Mouse (Mus musculus) limb, embryonic 12.5 days (tissue): ENCODE results near the gene Riiad1. TPM values are rescaled to one million over a fixed set of nuclear protein-coding genes. Genes with fewer than 3 reads are reported as not detected.

Experiments used
- ATAC-seq: fragments of 200-750 bp; cut with Nextera tagmentation; 2 replicates; pipeline ENCODE4 v1.8.0; 2017; ENCODE audit warnings: low read depth, moderate TSS enrichment; ENCODE audit not compliant: insufficient number of reproducible peaks, insufficient read depth, low FRiP score, low TSS enrichment
- H3K27ac ChIP-seq: fragments of 300-500 bp; sonication (generic); 2 replicates; pipeline ENCODE4 v1.5.1; 2016; ENCODE audit warnings: mild to moderate bottlenecking, moderate library complexity
- H3K27me3 ChIP-seq: fragments of 300-500 bp; sonication (generic); 2 replicates; pipeline ENCODE4 v1.6.1; 2016; ENCODE audit warnings: mild to moderate bottlenecking, moderate library complexity
- H3K36me3 ChIP-seq: fragments of 300-500 bp; sonication (generic); 2 replicates; pipeline ENCODE4 v1.6.1; 2016; ENCODE audit warnings: mild to moderate bottlenecking, moderate library complexity
- H3K4me1 ChIP-seq: fragments of 300-500 bp; sonication (generic); replicated peaks from 2 replicates; pipeline ENCODE4 v1.6.1; 2016
- H3K4me2 ChIP-seq: fragments of 300-500 bp; sonication (generic); 2 replicates; pipeline ENCODE4 v1.6.1; 2016; ENCODE audit warnings: mild to moderate bottlenecking, moderate library complexity
- H3K4me3 ChIP-seq: fragments of 300-500 bp; sonication (generic); replicated peaks from 2 replicates; pipeline ENCODE4 v1.5.1; 2016; ENCODE audit warnings: mild to moderate bottlenecking
- H3K9ac ChIP-seq: fragments of 300-500 bp; sonication (generic); replicated peaks from 2 replicates; pipeline ENCODE4 v1.6.1; 2016; ENCODE audit warnings: mild to moderate bottlenecking, moderate library complexity
- H3K9me3 ChIP-seq: fragments of 300-500 bp; sonication (generic); 2 replicates; pipeline ENCODE4 v1.6.1; 2016; ENCODE audit warnings: mild to moderate bottlenecking, moderate library complexity
- whole genome bisulfite sequencing: fragments of 180-500 bp; shearing (Covaris S2); methylation state at CpG from one replicate; pipeline ENCODE4 v1.1.7; 2016; 5-methylcytosine and 5-hydroxymethylcytosine counted together
- polyA plus RNA-seq: library from polyadenylated mRNA; unstranded; fragments of >200 nt; fragmentation: Nextera tagmentation; extraction: Ambion mirVana; gene quantifications from 2 replicates; pipeline ENCODE4 v1.2.1, GENCODE M21; 2016

The Riiad1 gene
- polyA plus RNA-seq, 1 experiment from 2014 or later, result 1.1 TPM

DNA sequence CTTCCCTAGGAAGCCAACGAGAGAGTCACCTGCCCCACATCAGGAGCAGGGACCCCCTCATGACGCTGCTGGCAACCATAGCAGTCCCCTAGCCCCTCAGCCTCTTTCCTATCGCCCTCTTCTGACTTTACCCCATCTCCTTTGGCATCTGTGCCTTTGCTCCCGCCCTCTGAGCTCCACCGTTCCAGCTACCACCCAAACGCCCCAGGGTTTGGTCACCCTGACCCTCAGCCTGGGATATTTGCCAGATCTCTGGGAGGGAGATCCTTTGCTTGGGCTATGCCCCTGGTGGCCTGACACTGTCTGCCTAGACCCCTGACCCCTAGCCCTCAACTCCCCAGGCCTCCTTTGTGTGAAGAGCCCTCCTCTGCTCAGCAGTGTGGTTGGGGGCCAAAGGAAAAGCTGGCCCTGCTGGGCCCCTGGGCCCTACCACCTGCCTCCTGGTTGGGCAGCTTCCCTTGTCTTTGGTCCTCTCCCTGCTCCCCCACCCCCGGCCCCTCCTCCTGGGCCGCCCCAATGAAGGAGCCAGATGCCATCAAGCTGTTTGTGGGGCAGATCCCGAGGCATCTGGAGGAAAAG, 1.5 kb downstream of the Riiad1 start:
- no peaks in the 10 kb centered on the region for H3K36me3 ChIP-seq
- H3K9ac ChIP-seq, result no peak overlapping the region
- peak overlapping the region; percentile 32; the same call in 1 of the 2 replicates for H3K4me2 ChIP-seq
- H3K4me1 ChIP-seq, result peaks cover 29% of the 10 kb centered on the region
- no peak for ATAC-seq
- no peak overlapping the region for H3K27ac ChIP-seq
- no peak overlapping the region for H3K4me3 ChIP-seq
- WGBS, result 6% methylated on average over 9 of the region's 9 CpGs
- H3K27me3 ChIP-seq, result peaks cover 49% of the 10 kb centered on the region
- no peaks in the 10 kb centered on the region for H3K9me3 ChIP-seq

DNA sequence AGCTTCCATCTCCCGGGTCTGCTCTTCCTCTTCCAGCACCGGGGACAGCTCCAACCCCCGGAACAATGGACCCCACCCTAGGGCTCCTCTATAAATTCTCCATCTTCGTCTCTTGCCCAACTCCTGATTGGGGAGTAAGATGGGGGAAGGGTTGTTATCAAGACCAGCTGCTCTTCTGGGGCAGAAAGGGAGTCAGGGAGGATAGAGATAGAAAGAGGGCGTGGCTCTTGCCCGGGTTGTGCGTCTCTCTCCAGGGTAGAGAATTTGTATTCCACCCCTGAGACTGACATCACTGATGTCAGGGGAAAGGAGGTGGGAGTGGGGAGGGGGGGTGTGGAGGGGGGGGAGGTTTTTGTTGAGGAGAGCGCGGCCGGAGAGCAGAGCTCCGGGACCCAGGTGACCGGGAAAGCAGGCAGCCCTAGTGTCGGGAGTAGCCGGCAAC, 2.1 kb downstream of the Riiad1 start, which contains the start of gene Celf3:
TSS of gene Celf3 (plus strand) at position 315 of the 442 bp plus-strand sequence.
- Histone ChIP-seq H3K27me3 (peaks cover 49% of the 10 kb centered on the region), H3K4me1 (peaks cover 31% of the 10 kb centered on the region), H3K4me3 (no peak within 1 kb of the TSS), H3K4me2 (peak within 1 kb of the TSS; percentile 32), H3K9me3 (no peaks in the 10 kb centered on the region), H3K9ac (no peak within 1 kb of the TSS), H3K27ac (no peak within 1 kb of the TSS), H3K36me3 (no peaks in the 10 kb centered on the region)
- ATAC-seq, result no peak
- under 1% methylated on average over 13 of the region's 14 CpGs for WGBS

DNA sequence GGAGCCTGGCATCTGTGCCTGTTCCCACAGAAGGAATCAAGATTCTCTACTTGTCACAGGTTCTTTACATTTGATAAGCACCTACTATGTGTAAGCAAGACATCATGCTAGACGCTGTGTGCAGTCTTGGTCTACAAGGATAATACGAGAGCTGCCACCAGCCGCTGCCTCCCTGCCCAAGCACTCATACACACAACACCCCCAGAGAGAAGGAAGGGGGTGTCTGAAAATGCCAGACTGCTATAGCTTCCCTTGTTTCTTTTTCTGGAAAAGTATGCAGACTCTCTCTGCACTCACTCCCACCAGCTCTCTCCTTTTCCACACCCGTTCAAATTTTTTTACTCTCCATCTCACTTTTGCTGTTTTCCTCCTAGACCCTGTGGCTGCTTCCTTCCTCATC, 2.7 kb downstream of the Riiad1 start:
- Histone ChIP-seq H3K36me3 (no peaks in the 10 kb centered on the region), H3K4me3 (no peak overlapping the region), H3K27me3 (peaks cover 49% of the 10 kb centered on the region), H3K4me2 (no peak overlapping the region), H3K27ac (no peak overlapping the region), H3K9ac (no peak overlapping the region), H3K9me3 (no peaks in the 10 kb centered on the region), H3K4me1 (peaks cover 36% of the 10 kb centered on the region)
- 52% methylated on average over 4 of the region's 4 CpGs for WGBS
- ATAC-seq, result no peak

DNA sequence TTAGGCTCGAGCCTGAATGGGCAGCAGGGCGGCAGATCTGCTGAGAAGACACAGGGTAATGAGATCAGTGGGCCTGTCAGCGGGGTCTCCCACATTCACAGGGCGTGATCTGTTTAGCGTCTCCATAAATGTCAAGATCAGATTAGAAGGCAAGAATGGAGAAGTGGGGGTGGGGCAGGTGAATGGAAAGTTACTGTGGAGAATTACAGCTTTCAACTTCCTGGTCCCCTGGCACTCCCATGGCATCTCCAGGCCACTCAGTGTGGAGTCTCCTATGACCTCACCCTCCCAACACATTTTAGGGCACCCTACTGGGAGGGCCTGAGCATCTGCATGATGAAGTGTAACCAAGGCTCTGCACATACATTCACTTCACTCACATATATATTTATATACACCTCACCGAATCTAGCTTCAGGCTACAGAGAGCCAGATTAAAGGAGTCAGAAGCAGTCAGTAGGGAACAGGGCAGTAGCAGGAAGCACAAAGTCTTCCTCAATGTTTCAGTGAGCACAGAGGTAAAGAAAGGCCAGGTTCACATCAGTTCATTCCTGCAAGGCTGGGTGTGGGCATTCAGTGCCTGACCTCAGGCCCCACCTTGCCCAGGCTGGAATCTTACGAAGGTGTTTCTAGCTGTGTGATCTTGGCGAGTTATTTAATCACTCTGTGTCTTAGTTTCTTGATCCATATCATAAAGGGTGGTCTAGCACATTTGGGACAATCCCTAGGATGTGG, 3.7 kb downstream of the Riiad1 start:
- no peak for ATAC-seq
- WGBS, result 31% methylated on average over 8 of the region's 8 CpGs
- H3K9me3 ChIP-seq, result no peaks in the 10 kb centered on the region
- peaks cover 42% of the 10 kb centered on the region for H3K27me3 ChIP-seq
- no peak overlapping the region for H3K27ac ChIP-seq
- H3K36me3 ChIP-seq, result no peaks in the 10 kb centered on the region
- H3K4me1 ChIP-seq, result peaks cover 39% of the 10 kb centered on the region
- H3K9ac ChIP-seq, result no peak overlapping the region
- H3K4me2 ChIP-seq, result no peak overlapping the region
- H3K4me3 ChIP-seq, result no peak overlapping the region

DNA sequence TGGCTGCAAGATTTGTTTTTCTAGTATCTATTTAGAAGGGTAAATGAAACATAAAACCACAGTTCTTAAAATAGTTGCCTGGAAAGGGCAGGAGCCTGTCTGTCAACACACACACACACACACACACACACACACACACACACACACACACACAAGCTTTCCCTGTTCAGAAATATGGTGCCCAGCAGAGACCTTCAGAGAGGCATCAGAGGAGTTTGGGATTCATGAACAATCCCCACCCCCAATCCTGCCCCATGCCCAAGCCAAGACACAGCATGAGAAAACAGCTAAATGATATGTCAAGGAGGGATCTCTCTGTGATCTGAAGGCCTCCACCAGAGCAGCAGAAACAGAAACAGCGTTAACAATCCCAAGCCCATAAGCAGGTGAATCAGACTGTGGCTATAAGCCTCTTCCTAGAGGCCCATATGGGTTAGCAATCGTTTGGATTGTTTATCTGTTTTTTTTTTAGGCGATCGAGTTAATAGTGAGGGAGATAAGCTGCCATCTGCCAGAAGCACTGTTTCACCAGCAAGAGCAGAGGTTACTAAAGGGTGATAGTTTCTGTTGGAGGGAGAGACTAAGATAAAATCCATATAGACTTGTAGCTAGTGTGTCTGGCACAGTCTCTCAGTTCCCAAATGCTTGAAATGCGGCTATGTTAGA, 6.4 kb downstream of the Riiad1 start:
- Histone ChIP-seq H3K9me3 (no peaks in the 10 kb centered on the region), H3K4me3 (no peak overlapping the region), H3K4me2 (no peak overlapping the region), H3K9ac (no peak overlapping the region), H3K36me3 (no peaks in the 10 kb centered on the region), H3K27me3 (peaks cover 14% of the 10 kb centered on the region), H3K4me1 (peaks cover 32% of the 10 kb centered on the region), H3K27ac (no peak overlapping the region)
- 63% methylated on average over 5 of the region's 5 CpGs for WGBS
- ATAC-seq, result no peak

DNA sequence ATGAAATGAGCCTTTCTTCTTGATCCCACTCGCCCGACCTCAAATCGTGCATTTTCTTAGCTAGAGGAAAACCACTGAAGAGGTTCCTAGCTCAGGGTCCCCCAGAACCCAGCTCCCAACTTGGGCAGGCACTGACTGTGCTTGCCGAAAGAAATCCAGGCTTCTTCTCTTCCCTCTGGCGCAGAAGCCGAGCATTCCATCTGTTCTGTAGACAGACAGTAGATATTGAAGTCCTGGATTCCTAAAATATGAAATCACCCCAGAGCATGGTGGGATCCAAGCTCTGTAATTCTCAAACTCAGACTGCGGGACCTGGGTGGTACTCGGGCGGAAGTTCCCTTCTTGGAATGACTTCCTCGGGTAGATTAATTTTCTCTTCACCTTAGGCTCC, 7.0 kb downstream of the Riiad1 start:
- Histone ChIP-seq H3K9me3 (no peaks in the 10 kb centered on the region), H3K4me2 (peak overlapping the region; percentile 59), H3K4me1 (peaks cover 27% of the 10 kb centered on the region), H3K27ac (peak overlapping the region; percentile 66; the same call in 1 of the 2 replicates), H3K36me3 (no peaks in the 10 kb centered on the region), H3K27me3 (peaks cover 8% of the 10 kb centered on the region), H3K4me3 (no peak overlapping the region), H3K9ac (no peak overlapping the region)
- no peak for ATAC-seq
- WGBS, result 47% methylated on average over 10 of the region's 10 CpGs

DNA sequence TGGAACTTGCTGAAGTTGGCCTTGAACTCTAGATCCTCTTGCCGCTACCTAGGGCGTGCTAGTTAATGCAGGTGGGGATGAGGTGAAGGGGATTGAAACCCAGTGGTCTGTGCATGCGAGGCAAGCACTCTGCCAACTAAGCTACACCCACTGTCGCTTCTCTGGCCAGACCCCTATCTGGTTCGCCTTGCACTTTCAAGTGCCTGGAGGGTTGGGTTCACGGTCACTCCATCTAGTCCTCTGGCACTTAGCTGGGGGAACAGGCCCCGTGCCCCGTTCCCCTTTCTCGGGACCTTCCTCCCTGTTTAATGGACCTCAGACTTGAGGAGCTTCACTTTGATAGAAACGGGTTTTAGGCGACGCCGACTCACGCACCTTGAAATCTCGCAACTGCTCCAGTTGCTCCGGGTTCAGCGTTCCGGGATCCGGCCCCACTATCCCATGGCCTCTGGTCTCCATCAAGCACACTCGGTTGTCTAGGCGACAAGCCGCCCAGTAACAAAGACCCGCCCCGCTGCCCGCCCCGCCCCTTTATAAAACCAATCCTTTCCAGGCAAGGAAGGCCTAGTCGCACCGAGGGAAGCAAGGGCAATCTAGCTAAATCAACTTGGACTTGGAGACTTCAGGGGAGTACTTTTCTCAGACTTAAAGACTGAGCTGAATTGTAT, 7.6 kb downstream of the Riiad1 start:
- Histone ChIP-seq H3K4me2 (peak overlapping the region; percentile 59), H3K27ac (peak overlapping the region; percentile 66; the same call in 1 of the 2 replicates), H3K4me3 (peak overlapping the region; percentile 26), H3K36me3 (no peaks in the 10 kb centered on the region), H3K9me3 (no peaks in the 10 kb centered on the region), H3K27me3 (peaks cover 3% of the 10 kb centered on the region; the same call in 1 of the 2 replicates), H3K4me1 (peaks cover 23% of the 10 kb centered on the region), H3K9ac (no peak overlapping the region)
- peak; percentile 66 for ATAC-seq
- 7% methylated on average over 28 of the region's 28 CpGs for WGBS

DNA sequence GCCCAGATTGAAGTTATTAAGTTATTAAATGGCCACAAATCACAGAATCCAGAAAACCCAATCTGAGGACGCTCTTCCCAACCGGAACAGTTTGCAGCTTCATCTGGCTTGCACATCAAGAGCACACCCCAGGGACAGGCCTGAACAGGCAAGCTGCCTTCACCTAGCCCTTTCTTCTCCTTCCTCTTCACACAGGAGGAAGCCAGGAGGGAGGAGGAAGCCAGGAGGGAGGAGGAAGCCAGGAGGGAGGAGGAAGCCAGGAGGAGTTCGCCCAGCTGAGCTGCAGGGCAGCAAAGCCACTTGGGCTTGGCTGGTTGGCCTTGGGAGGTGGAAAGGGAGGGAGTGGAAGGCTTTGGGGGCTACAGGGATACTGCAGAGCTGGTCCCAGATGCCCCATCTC, 11.2 kb downstream of the Riiad1 start:
- Histone ChIP-seq H3K27ac (no peak overlapping the region), H3K27me3 (no peaks in the 10 kb centered on the region), H3K4me1 (peaks cover 31% of the 10 kb centered on the region), H3K9ac (no peak overlapping the region), H3K4me2 (no peak overlapping the region), H3K36me3 (no peaks in the 10 kb centered on the region), H3K4me3 (no peak overlapping the region), H3K9me3 (no peaks in the 10 kb centered on the region)
- ATAC-seq, result no peak
- WGBS, result 33% methylated on average over 3 of the region's 3 CpGs

DNA sequence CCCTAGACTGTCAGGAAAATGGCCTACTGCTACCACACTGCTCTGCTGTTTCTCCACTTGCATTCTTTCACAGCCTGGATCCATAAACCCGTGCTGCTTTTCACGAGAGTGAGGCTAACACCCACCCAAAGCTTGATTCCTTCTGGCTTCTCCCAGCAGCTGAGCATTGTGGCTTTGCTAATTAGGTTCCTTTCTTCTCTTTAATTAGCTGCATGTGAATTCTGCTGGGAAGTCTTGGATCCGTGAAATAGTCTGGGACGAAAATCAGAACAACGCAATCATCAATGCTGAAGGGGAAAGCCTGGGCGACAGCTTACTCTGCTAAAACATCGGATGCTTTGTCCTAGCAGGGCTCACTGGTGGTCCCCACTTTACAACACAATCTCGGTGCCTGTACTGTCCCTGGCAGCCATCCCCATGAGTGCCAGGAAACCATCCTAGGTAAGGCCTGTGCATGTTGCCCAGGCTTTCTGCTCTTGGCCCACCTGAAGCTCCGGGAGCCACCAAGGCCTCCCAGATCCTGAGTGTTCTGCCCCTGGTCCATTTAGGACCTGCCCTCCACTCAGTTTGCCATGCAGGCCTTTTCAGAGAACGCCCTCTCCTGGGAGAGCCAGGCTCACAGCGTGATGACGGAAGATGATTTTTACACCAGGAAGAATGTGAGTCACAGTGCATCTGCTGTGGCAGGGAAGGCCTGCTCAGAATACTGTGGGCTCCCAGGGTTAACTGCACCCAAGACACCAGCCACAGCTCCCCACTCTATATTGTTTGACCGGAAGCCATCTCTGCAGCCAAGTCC, 14.3 kb downstream of the Riiad1 start:
- Histone ChIP-seq H3K4me1 (peaks cover 21% of the 10 kb centered on the region), H3K27ac (peak overlapping the region; percentile 60; the same call in 1 of the 2 replicates), H3K36me3 (no peaks in the 10 kb centered on the region), H3K9me3 (no peaks in the 10 kb centered on the region), H3K4me3 (no peak overlapping the region), H3K4me2 (no peak overlapping the region), H3K27me3 (no peaks in the 10 kb centered on the region), H3K9ac (no peak overlapping the region)
- 48% methylated on average over 13 of the region's 13 CpGs for WGBS
- no peak for ATAC-seq

DNA sequence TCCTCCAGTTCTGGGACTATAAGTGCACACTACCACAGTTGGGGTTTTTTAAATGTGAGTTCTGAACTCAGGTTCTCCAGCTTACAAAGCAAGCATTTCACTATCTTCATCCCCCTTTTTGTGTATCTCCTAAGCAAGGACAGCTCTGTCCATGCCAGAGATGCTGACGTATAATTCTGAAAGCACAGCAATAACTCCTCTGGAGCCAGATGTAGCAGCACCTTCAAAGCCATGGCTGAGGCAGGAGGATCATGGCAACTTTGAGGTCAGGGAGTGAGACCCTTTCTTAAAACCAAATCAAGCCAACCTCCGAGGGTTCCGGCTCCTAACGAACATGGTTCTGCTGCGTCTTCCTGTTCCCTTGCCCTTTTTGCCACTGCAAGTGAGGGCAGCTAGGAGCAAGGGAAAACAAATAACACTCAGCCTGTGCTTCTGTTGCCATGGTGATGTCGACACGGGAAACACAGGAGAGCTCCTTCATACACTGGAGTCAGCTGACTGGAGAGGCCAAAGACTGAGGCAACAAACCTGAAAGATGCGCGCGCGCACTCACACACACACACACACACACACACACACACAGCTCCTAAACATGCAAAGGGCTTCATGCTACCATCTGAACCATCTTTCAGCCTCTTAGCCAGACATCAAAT, 16.1 kb downstream of the Riiad1 start:
- H3K27ac ChIP-seq, result no peak overlapping the region
- H3K4me1 ChIP-seq, result peaks cover 20% of the 10 kb centered on the region
- no peak overlapping the region for H3K9ac ChIP-seq
- H3K27me3 ChIP-seq, result no peaks in the 10 kb centered on the region
- no peak overlapping the region for H3K4me3 ChIP-seq
- 57% methylated on average over 11 of the region's 11 CpGs for WGBS
- no peak overlapping the region for H3K4me2 ChIP-seq
- no peaks in the 10 kb centered on the region for H3K9me3 ChIP-seq
- no peaks in the 10 kb centered on the region for H3K36me3 ChIP-seq
- ATAC-seq, result no peak
